Mouse (Mus musculus): ENCODE data around the gene Gnmt. TPM values are rescaled to one million over a fixed set of nuclear protein-coding genes. Genes with fewer than 3 reads are reported as not detected.

The Gnmt gene
- polyA plus RNA-seq, 1 experiment from 2014 or later: 1.6 TPM

Other genes starting within 250 kb of the Gnmt start
- 0.16 and 0.18 TPM in 2 replicates for gene Ttbk1, start 241.5 kb downstream of the Gnmt start, polyA plus RNA-seq (2014; fragmentation: Nextera tagmentation; extraction: Ambion mirVana)
- gene Dnph1, start 232.5 kb downstream of the Gnmt start, polyA plus RNA-seq (2014; fragmentation: Nextera tagmentation; extraction: Ambion mirVana): 25.8 and 26.4 TPM in 2 replicates
- gene Cul9, start 182.8 kb downstream of the Gnmt start, polyA plus RNA-seq (2014; fragmentation: Nextera tagmentation; extraction: Ambion mirVana): 4.6 and 5.1 TPM in 2 replicates
- gene Srf, start 173.0 kb downstream of the Gnmt start, polyA plus RNA-seq (2014; fragmentation: Nextera tagmentation; extraction: Ambion mirVana): 15.6 and 17.8 TPM in 2 replicates
- 12.8 and 21.3 TPM in 2 replicates for gene Ptk7, start 99.7 kb downstream of the Gnmt start, polyA plus RNA-seq (2014; fragmentation: Nextera tagmentation; extraction: Ambion mirVana)
- gene Klc4, start 83.1 kb downstream of the Gnmt start, polyA plus RNA-seq (2014; fragmentation: Nextera tagmentation; extraction: Ambion mirVana): 20.3 and 21.4 TPM in 2 replicates
- gene Mrpl2, start 82.9 kb downstream of the Gnmt start, polyA plus RNA-seq (2014; fragmentation: Nextera tagmentation; extraction: Ambion mirVana): 116 and 122 TPM in 2 replicates
- gene Cul7, start 78.8 kb downstream of the Gnmt start, polyA plus RNA-seq (2014; fragmentation: Nextera tagmentation; extraction: Ambion mirVana): 31.3 and 34.3 TPM in 2 replicates
- gene Rrp36, start 54.8 kb downstream of the Gnmt start, polyA plus RNA-seq (2014; fragmentation: Nextera tagmentation; extraction: Ambion mirVana): 33.9 and 36.9 TPM in 2 replicates
- gene Mea1, start 50.4 kb downstream of the Gnmt start, polyA plus RNA-seq (2014; fragmentation: Nextera tagmentation; extraction: Ambion mirVana): 125 and 129 TPM in 2 replicates
- gene Klhdc3, start 48.3 kb downstream of the Gnmt start, polyA plus RNA-seq (2014; fragmentation: Nextera tagmentation; extraction: Ambion mirVana): 145 and 157 TPM in 2 replicates
- gene Ppp2r5d, start 24.1 kb downstream of the Gnmt start, polyA plus RNA-seq (2014; fragmentation: Nextera tagmentation; extraction: Ambion mirVana): 42.7 and 46.3 TPM in 2 replicates
- gene Pex6, start 17.7 kb downstream of the Gnmt start, polyA plus RNA-seq (2014; fragmentation: Nextera tagmentation; extraction: Ambion mirVana): 10.4 and 10.5 TPM in 2 replicates
- gene Cnpy3, start 23.0 kb upstream of the Gnmt start, polyA plus RNA-seq (2014; fragmentation: Nextera tagmentation; extraction: Ambion mirVana): 41.6 and 43.7 TPM in 2 replicates
- 0.15 TPM in 1 of 2 replicates, not detected in the other for gene Ptcra, start 34.5 kb upstream of the Gnmt start, polyA plus RNA-seq (2014; fragmentation: Nextera tagmentation; extraction: Ambion mirVana)
- 59.3 and 67.8 TPM in 2 replicates for gene 2310039H08Rik, start 43.5 kb upstream of the Gnmt start, polyA plus RNA-seq (2014; fragmentation: Nextera tagmentation; extraction: Ambion mirVana)
- 84.6 and 86.7 TPM in 2 replicates for gene Rpl7l1, start 53.5 kb upstream of the Gnmt start, polyA plus RNA-seq (2014; fragmentation: Nextera tagmentation; extraction: Ambion mirVana)
- 6.4 and 7.4 TPM in 2 replicates for gene Bicral, start 129.3 kb upstream of the Gnmt start, polyA plus RNA-seq (2014; fragmentation: Nextera tagmentation; extraction: Ambion mirVana)
- gene Tbcc, start 161.5 kb upstream of the Gnmt start, polyA plus RNA-seq (2014; fragmentation: Nextera tagmentation; extraction: Ambion mirVana): 53.1 and 54.7 TPM in 2 replicates
- not detected in 2 replicates for gene Prph2, start 181.3 kb upstream of the Gnmt start, polyA plus RNA-seq (2014; fragmentation: Nextera tagmentation; extraction: Ambion mirVana)